Mouse (Mus musculus) kidney, adult 2 months (tissue): ENCODE measurements around the gene Ccr7.

Experiments used
- CTCF ChIP-seq: fragments of 200-500 bp; conservative IDR thresholded peaks from 2 replicates; pipeline ENCODE4 v1.5.1; 2011; ENCODE audit warnings: low read depth, mild to moderate bottlenecking, control low read depth, low read length, moderate library complexity, mixed read lengths; ENCODE audit not compliant: insufficient read depth, insufficient read length
- POLR2A ChIP-seq: fragments of 200-500 bp; IDR thresholded peaks from one replicate; pipeline ENCODE4 v1.6.1; 2011; ENCODE audit warnings: low read depth, low read length, control low read depth

GRCm38 (mm10) chr11:99094911-99095676, 59.8 kb downstream of the Ccr7 start:
- TF ChIP-seq POLR2A = no peak
- no peak for TF ChIP-seq CTCF
